Mouse (Mus musculus) R1 (cell line): ENCODE results near the gene Rbfox3.

Experiments
- DNase-seq: peaks from one replicate; pipeline ENCODE4 v3.0.0-alpha.2; 2018; ENCODE audit warnings: low read depth, low spot score

Rbfox3 gene

GRCm38 (mm10) chr11:118729373-118729772 lies 182.0 kb downstream of the Rbfox3 start:
- DNase-seq: peak; percentile 64

- no peak for DNase-seq
These were observed 182.6 kb downstream of the Rbfox3 start for GRCm38 (mm10) chr11:118728797-118729196.

DNA sequence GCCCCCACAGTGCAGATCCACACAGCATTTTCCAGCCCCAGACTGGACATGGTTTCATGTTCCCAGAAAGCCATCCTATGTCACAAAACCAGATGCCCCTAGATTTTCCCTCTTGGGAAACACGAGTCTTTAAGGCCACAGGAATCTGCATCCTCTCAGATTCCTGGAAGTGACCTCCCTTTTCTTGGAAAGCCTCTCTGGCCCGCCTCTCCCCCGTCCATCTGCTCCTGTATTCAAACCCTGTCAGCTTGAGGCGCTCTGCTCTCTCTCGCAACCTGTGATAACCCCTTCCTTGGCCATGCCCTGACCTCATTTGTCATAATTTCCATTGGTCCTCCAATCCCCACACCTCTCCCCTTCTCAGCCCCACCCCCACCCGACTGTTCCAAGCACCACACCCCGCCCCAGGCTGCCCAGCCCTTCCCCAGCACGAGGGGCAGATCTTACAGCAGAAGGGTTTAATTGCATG lies 183.3 kb downstream of the Rbfox3 start:
- no peak for DNase-seq

GRCm38 (mm10) chr11:118726430-118726829 lies 185.0 kb downstream of the Rbfox3 start:
- peak; percentile 61 for DNase-seq

- peak; percentile 35 for DNase-seq
These were observed 187.0 kb downstream of the Rbfox3 start for GRCm38 (mm10) chr11:118724423-118724822.

GRCm38 (mm10) chr11:118723166-118723565 lies 188.2 kb downstream of the Rbfox3 start:
- no peak for DNase-seq

DNA sequence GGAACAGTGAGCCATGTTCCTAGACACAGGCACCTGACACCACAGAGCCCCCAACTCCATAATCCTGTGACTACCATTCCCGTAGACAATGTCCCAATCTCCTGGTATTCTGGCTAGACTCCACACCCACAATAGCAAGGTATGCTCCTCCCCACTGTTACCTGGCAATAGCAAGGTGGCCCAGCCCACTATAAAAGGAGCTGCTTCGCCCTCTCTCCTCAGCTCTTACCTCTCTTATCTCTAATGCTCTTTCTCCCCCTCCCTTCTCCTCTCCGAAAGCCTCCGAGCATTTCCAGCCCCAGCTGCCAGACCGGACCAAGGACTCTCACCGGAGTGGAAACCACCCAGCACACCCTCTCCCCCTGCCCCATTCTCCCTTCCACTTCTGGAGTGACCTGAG lies 189.5 kb downstream of the Rbfox3 start:
- no peak for DNase-seq

DNA sequence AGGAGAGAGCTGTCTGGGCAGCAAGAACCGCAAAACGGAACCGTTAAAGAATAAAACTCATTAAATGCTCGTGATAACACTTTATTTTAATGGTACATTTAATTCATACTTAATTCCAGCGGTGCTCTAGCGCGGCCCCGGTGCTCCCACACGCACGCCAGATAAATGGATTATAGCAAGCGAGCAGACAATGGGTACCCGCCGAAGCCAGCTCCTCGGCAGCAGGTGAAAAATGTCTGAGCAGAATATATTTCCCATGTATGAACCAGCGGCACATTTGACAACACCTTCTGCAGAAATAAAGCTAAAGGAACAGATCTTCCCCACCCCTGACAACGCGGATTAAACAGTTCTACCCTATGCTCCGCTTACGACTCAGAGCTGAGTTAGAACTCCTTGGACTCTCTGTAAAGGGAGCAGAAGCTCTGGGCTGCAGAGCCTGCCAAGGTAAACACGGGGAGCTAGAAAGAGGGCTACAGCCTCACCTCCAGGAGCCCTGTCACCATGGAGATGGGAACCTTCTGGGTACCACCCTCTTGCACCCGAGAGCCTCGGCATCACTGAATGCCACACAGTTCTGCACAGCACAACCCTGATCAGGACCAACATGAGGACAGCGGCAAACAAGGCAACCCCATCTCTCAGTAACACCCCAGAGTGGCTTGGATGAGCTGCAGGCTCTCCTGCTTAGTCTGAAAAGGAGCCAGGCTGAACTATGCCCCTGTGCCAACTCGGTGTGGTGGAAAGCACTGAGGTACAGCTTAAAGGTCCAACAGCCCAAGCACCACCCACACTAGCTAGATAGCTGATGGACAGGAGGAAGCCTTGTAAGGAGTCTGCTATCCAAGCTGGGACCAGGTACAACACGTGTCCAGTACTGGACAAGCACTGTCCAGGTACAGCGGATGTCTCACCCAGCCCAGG lies 196.5 kb downstream of the Rbfox3 start:
- no peak for DNase-seq

DNA sequence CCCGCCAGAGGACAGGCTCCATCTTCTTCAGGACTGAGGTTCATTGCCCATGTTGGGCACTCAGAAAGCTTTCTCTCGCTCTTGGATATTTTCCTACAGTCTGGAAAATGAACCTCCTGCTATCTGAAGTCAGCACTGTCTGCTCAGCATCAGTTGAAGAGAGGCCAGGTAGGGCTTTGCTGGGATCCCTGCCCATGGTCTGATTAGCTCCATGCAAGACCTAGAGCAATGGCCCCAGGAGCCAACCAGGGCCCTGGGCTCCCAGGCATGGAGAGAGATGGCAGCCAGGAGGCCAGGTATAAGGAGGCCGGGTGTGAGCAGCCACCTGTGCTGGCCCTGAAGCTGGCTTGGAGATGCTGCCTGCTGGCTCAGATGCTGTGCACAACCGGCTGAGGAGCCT lies 198.6 kb downstream of the Rbfox3 start:
- DNase-seq: no peak

- DNase-seq: no peak
These were observed 199.3 kb downstream of the Rbfox3 start for GRCm38 (mm10) chr11:118712058-118712457.

GRCm38 (mm10) chr11:118710035-118710434 lies 201.4 kb downstream of the Rbfox3 start:
- no peak for DNase-seq

- DNase-seq: peak; percentile 16
These were observed 215.0 kb downstream of the Rbfox3 start for GRCm38 (mm10) chr11:118696226-118696930.

DNA sequence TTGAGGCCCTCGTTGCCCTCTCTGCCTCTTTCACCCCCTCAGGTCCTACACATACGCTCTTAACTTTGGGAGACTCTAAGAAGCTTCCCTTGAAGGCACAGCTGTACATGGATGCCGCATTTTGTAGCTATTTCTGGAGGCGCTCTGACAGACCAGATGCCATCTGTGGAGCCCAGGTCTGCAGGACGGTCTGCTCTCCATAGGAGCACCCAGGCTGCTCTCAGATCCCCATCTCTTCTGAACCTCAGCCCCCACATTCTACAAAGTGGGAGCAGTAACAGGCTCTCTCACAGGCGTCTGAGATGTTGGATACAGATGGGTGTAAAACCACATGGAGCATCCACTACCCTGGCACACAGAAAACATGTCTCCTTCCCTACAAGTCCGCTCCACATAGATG lies 218.1 kb downstream of the Rbfox3 start:
- no peak for DNase-seq

DNA sequence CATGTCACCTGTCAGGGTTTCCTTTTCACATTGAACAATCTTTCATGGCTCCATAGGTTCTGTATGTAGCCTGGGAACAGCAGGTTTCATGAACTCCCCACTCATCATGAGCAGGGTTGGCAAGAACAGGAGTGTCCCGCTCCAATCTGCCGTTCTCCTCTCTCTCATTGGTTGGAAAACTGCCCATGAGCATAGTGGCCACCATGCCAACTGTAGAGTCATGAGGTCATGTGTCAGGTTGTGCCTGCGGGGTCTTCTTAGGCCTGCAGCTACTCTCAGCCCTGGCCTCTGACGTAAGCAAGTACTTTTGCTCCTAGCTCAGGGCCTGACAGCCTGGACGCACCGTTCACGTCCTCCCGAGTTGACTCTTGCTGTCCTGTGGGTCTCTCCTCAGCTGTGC lies 221.1 kb downstream of the Rbfox3 start:
- DNase-seq: no peak

- DNase-seq: peak; percentile 57
These were observed 226.0 kb downstream of the Rbfox3 start for GRCm38 (mm10) chr11:118685397-118685796.

- DNase-seq: no peak
These were observed 226.7 kb downstream of the Rbfox3 start for GRCm38 (mm10) chr11:118684665-118685064.

GRCm38 (mm10) chr11:118680699-118681098 lies 230.7 kb downstream of the Rbfox3 start:
- DNase-seq: no peak

- no peak for DNase-seq
These were observed 231.5 kb downstream of the Rbfox3 start for GRCm38 (mm10) chr11:118679736-118680410.

GRCm38 (mm10) chr11:118678515-118679104 lies 232.8 kb downstream of the Rbfox3 start:
- DNase-seq: no peak

GRCm38 (mm10) chr11:118677277-118677676 lies 234.1 kb downstream of the Rbfox3 start:
- DNase-seq: no peak

- DNase-seq: no peak
These were observed 235.0 kb downstream of the Rbfox3 start for GRCm38 (mm10) chr11:118676364-118676763.

DNA sequence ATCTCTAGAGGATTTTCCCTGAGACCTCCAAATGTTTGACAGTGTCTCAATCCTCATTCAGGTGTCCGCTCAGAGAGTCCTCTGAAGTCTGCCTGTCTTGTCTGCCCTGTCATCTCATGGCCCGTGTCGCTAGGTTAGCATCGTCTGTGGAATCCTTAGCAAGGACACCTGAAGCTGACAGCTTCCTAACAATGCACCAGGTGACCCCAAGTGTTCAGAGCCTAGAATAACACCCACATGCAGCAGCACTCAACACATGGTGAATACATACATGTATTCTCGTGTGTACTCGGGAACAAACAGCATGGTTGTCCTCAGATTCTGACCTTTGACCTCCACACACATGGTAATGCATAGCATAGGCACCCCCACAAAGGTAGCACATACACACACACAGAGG lies 239.4 kb downstream of the Rbfox3 start:
- no peak for DNase-seq
